Mouse (Mus musculus): ENCODE measurements around the gene Lima1. TPM values are rescaled to one million over a fixed set of nuclear protein-coding genes. Genes with fewer than 3 reads are reported as not detected.

Gene Lima1
- polyA plus RNA-seq, 1 experiment = 0.01 TPM

DNA sequence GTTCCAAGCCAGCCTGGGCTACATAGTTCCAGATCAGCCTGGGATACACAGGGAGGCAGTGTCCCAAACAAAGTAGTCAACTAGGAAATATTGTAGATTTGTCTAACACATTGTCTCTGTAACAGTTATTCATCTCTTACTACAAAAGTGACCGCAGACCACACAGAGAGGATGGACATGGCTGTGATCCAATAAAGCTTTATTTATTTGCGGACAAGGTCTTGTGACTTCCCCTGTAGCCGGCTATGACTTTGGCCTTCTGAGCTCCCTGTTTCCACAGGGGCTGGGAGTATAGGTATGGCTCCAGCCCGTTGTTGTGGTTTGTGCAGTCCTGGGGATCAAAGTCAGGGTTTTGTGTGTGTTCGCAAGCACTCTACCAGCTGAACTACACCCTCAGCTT lies 3.3 kb upstream of the Lima1 start:
- Histone ChIP-seq H3K36me3 (ENCODE audit: control insufficient read depth) (no peaks in the 10 kb centered on the region; the same call in 1 of the 2 replicates), H3K4me3 (replicated peaks) (no peak overlapping the region), H3K4me1 (ENCODE audit: control insufficient read depth) (peaks cover 8% of the 10 kb centered on the region), H3K27me3 (ENCODE audit: control insufficient read depth) (peaks cover 17% of the 10 kb centered on the region), H3K9me3 (ENCODE audit: control insufficient read depth, low read length) (no peaks in the 10 kb centered on the region)
- no peak for TF ChIP-seq GATA1 (IDR thresholded peaks at IDR 0.05; ENCODE audit: low read length)
- TF ChIP-seq TAL1 (IDR thresholded peaks at IDR 0.05; ENCODE audit: low read length) = no peak

DNA sequence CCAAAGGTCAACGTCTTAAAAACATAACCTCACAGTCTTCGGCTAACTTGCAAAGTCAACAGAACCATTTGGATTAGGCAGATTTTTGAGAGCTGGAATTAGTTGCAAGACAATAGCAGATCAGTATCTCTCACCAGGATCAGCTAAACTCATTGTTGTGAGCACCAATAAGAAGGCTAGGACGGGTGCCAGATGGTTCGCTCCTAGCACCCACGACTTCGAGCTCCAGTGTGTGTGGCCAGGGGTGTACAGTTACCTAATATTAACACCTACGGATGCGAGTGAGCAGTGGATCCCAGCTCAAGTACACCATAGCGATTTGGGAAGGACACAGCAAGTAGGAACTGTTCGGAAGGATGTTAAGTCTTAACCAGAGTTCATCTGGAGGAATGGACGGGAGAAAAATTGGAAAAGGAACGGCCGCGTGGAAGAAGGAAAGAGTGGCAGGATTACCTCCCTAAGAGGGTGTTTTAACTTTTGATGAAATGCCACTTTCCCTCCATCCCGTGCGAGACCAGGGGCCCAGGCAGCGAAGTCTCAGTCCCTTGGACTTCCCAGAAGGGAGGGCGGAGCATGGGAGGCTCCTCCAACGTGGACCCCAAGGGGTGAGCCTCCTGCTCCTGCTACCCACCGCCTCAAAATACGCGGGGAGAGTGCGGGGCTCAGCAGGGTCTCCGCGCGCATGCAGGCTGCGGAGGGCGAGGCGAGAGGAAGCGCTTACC lies 483 bp downstream of the Lima1 start:
- no peaks in the 10 kb centered on the region for H3K9me3 ChIP-seq (ENCODE audit: control insufficient read depth, low read length)
- TF ChIP-seq GATA1 (IDR thresholded peaks at IDR 0.05; ENCODE audit: low read length) = no peak
- TF ChIP-seq TAL1 (IDR thresholded peaks at IDR 0.05; ENCODE audit: low read length) = no peak
- peaks cover 17% of the 10 kb centered on the region for H3K27me3 ChIP-seq (ENCODE audit: control insufficient read depth)
- peak overlapping the region; percentile 58 for H3K4me3 ChIP-seq (replicated peaks)
- H3K36me3 ChIP-seq (ENCODE audit: control insufficient read depth) = no peaks in the 10 kb centered on the region; the same call in 1 of the 2 replicates
- H3K4me1 ChIP-seq (ENCODE audit: control insufficient read depth) = peaks cover 8% of the 10 kb centered on the region

DNA sequence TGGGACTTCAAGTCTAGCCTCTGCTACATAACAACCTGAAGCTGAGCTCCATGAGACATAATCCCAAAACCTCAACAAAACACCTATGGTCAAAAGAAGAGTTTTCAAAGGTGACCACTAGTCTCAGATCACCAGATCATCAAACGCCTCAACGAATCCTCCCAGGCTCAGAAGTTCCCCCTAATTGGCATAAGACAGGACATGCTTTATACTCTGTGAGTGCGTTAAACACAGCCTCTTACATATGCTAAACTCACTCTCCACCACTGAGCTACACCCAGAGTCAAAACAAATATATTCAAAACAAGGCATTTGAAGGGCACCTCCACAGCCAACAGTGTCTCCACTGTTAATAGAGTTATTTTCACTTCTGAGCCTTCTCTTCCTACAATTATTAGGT lies 2.7 kb downstream of the Lima1 start:
- H3K27me3 ChIP-seq (ENCODE audit: control insufficient read depth) = peaks cover 19% of the 10 kb centered on the region
- H3K4me1 ChIP-seq (ENCODE audit: control insufficient read depth) = peaks cover 8% of the 10 kb centered on the region
- no peaks in the 10 kb centered on the region for H3K36me3 ChIP-seq (ENCODE audit: control insufficient read depth)
- H3K9me3 ChIP-seq (ENCODE audit: control insufficient read depth, low read length) = no peaks in the 10 kb centered on the region
- H3K4me3 ChIP-seq (replicated peaks) = no peak overlapping the region
- no peak for TF ChIP-seq GATA1 (IDR thresholded peaks at IDR 0.05; ENCODE audit: low read length)
- TF ChIP-seq TAL1 (IDR thresholded peaks at IDR 0.05; ENCODE audit: low read length) = no peak

DNA sequence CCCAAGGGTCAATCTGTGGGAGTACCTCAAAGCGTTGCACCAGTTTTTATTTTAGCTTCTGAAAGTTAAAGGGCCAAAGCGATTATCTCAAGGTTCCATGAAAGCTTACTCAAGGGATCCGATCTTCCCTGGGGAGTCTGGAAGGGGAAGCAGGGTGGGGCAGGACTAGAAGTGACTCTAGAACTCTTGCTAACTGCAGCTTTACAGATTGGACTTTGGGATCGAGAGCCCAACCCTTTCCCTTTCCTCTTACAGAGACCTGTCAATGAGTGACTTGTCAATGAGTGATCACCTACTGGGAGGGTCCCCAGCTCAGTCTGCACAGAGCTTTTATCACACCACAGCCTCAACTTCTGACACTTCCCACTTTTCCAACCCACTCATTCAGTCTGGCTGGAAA lies 7.6 kb downstream of the Lima1 start:
- no peaks in the 10 kb centered on the region for H3K9me3 ChIP-seq (ENCODE audit: control insufficient read depth, low read length)
- TF ChIP-seq GATA1 (IDR thresholded peaks at IDR 0.05; ENCODE audit: low read length) = no peak
- TF ChIP-seq TAL1 (IDR thresholded peaks at IDR 0.05; ENCODE audit: low read length) = no peak
- no peaks in the 10 kb centered on the region for H3K4me1 ChIP-seq (ENCODE audit: control insufficient read depth)
- no peaks in the 10 kb centered on the region; the same call in 1 of the 2 replicates for H3K36me3 ChIP-seq (ENCODE audit: control insufficient read depth)
- H3K4me3 ChIP-seq (replicated peaks) = no peak overlapping the region
- H3K27me3 ChIP-seq (ENCODE audit: control insufficient read depth) = peaks cover 20% of the 10 kb centered on the region

DNA sequence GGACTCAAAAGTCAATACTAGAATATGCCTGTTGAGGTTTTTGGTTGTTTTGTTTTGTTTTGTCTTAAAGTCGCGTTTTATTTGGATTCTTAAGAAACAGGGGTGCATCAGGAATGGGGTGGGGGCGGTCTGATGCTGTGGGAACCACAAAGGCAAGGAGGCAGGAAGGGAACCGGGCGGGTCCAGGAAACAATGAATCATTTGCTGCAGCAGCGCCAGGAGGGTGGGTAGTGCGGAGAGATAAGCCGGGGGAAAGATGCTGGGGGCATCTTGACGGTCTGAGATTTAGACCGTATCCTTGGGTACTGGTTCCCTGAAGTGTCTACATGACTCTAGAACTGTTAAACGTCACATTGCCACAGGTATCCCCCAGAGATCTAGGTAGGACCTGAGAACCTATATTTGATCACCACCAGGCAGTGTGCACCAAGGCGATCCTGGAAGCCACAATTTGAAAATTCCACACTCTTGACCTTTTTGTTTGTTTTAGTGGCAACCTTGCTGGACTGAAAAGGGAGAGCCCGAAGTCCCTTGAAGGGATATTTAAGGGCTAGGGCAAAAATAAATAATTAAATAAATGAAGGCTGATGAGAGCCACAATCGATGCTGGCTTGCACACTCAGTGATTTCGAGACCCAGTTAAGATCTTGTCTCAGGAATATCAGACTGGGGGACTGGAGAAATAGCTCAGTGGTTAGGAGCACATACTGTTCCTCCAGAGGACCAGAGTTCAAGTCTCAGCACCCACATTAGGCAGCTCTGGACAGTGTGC lies 8.6 kb downstream of the Lima1 start:
- H3K4me3 ChIP-seq (replicated peaks) = no peak overlapping the region
- TF ChIP-seq TAL1 (IDR thresholded peaks at IDR 0.05; ENCODE audit: low read length) (no peak), GATA1 (IDR thresholded peaks at IDR 0.05; ENCODE audit: low read length) (no peak)

DNA sequence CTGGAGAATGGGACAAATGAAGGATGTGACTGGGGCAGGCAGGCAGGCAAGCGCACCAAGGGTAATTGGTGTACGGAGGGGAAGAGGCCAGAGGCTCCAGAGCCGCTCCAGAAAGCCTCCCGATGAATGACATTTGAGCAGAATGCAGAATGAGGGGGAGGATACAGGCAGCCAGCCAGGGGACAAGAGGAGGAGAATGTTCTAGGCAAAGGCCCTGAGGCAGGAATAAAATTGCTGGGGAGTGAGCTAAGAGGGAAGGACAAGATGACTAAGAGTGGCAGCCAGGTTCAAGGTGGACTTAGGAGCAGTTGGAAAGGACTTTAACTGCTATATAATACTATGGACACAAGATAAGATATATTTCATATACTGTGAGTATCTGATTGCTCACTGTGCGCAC lies 9.3 kb downstream of the Lima1 start:
- H3K36me3 ChIP-seq (ENCODE audit: control insufficient read depth) = no peaks in the 10 kb centered on the region; the same call in 1 of the 2 replicates

More for the DNA sequence above, 8.6 kb downstream of the Lima1 start:
- H3K36me3 ChIP-seq (ENCODE audit: control insufficient read depth) = no peaks in the 10 kb centered on the region; the same call in 1 of the 2 replicates
- H3K9me3 ChIP-seq (ENCODE audit: control insufficient read depth, low read length) = no peaks in the 10 kb centered on the region
- H3K4me1 ChIP-seq (ENCODE audit: control insufficient read depth) = no peaks in the 10 kb centered on the region
- H3K27me3 ChIP-seq (ENCODE audit: control insufficient read depth) = peaks cover 21% of the 10 kb centered on the region

DNA sequence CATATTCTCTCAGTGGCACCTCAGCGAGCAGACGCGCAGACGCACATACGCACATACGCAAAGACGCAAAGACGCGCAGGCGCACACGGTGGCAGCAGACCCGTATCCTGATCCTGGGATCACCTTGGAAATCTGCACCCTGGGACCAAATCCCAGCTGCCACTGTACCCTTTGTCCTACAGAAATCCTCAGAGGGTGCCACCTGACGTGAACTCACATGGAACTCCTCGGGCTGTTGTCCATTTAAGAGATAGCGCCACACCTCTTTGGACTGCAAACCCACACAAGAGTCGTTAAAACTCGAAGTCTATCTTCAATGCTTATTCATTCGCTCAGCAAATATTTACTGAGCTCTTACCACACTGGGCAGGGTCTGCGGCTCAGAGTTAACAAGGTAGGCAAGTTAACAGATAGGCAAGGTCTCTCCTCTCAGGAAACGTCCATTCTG lies 9.7 kb downstream of the Lima1 start:
- no peak overlapping the region for H3K4me3 ChIP-seq (replicated peaks)
- no peaks in the 10 kb centered on the region for H3K4me1 ChIP-seq (ENCODE audit: control insufficient read depth)

More for the DNA sequence above, 9.3 kb downstream of the Lima1 start:
- Histone ChIP-seq H3K9me3 (ENCODE audit: control insufficient read depth, low read length) (no peaks in the 10 kb centered on the region), H3K4me3 (replicated peaks) (no peak overlapping the region), H3K4me1 (ENCODE audit: control insufficient read depth) (no peaks in the 10 kb centered on the region), H3K27me3 (ENCODE audit: control insufficient read depth) (peaks cover 21% of the 10 kb centered on the region)
- TF ChIP-seq TAL1 (IDR thresholded peaks at IDR 0.05; ENCODE audit: low read length) (no peak), GATA1 (IDR thresholded peaks at IDR 0.05; ENCODE audit: low read length) (no peak)

DNA sequence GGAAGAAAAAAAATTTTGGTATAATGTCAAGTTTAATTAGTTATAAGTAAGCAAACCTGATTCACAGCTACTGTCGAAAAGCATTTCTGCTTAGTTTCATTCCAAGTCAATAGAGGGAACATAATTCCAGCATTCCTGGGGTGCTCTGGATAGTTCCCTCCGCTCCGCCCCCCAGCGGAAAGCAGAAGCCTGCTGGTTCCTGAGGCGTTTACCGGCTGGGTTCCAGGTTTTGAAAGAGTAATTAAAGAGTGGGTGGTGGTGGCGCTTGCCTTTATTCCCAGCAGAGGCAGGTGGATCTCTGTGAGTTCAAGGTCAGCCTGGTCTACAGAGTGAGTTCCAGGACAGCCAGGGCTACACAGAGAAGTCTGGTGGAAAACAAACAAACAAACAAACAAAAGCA lies 10.2 kb downstream of the Lima1 start:
- no peaks in the 10 kb centered on the region for H3K9me3 ChIP-seq (ENCODE audit: control insufficient read depth, low read length)
- H3K4me1 ChIP-seq (ENCODE audit: control insufficient read depth) = no peaks in the 10 kb centered on the region
- no peak for TF ChIP-seq TAL1 (IDR thresholded peaks at IDR 0.05; ENCODE audit: low read length)
- no peak for TF ChIP-seq GATA1 (IDR thresholded peaks at IDR 0.05; ENCODE audit: low read length)
- no peaks in the 10 kb centered on the region; the same call in 1 of the 2 replicates for H3K36me3 ChIP-seq (ENCODE audit: control insufficient read depth)
- H3K27me3 ChIP-seq (ENCODE audit: control insufficient read depth) = peaks cover 21% of the 10 kb centered on the region
- no peak overlapping the region for H3K4me3 ChIP-seq (replicated peaks)

More for the DNA sequence above, 9.7 kb downstream of the Lima1 start:
- peaks cover 21% of the 10 kb centered on the region for H3K27me3 ChIP-seq (ENCODE audit: control insufficient read depth)
- H3K36me3 ChIP-seq (ENCODE audit: control insufficient read depth) = no peaks in the 10 kb centered on the region; the same call in 1 of the 2 replicates
- TF ChIP-seq GATA1 (IDR thresholded peaks at IDR 0.05; ENCODE audit: low read length) (no peak), TAL1 (IDR thresholded peaks at IDR 0.05; ENCODE audit: low read length) (no peak)
- H3K9me3 ChIP-seq (ENCODE audit: control insufficient read depth, low read length) = no peaks in the 10 kb centered on the region

DNA sequence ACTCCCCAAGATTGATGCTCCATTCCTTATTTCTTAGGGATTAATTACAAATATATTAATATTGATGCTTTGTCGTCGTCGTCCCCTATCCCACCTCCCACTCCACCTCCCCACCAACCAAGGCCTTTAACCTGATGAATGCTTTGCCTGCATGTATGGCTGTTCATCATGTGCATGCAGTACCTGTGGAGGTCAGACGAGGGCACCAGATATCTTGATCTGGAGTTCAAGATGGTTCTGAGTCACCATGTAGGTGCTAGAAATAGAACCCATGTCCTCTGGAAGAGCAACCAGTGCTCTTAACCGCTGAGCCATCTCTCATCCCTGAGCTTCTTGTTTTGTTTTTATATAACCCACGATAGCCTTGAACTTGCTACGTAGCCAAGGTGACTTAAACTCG lies 11.5 kb downstream of the Lima1 start:
- no peaks in the 10 kb centered on the region for H3K4me1 ChIP-seq (ENCODE audit: control insufficient read depth)
- no peaks in the 10 kb centered on the region; the same call in 1 of the 2 replicates for H3K36me3 ChIP-seq (ENCODE audit: control insufficient read depth)
- TF ChIP-seq GATA1 (IDR thresholded peaks at IDR 0.05; ENCODE audit: low read length) (no peak), TAL1 (IDR thresholded peaks at IDR 0.05; ENCODE audit: low read length) (no peak)
- no peak overlapping the region for H3K4me3 ChIP-seq (replicated peaks)
- H3K9me3 ChIP-seq (ENCODE audit: control insufficient read depth, low read length) = no peaks in the 10 kb centered on the region
- peaks cover 21% of the 10 kb centered on the region for H3K27me3 ChIP-seq (ENCODE audit: control insufficient read depth)

Data from erythroblast, embryonic 14.5 days (primary cell).